In the genomic region with DNA sequence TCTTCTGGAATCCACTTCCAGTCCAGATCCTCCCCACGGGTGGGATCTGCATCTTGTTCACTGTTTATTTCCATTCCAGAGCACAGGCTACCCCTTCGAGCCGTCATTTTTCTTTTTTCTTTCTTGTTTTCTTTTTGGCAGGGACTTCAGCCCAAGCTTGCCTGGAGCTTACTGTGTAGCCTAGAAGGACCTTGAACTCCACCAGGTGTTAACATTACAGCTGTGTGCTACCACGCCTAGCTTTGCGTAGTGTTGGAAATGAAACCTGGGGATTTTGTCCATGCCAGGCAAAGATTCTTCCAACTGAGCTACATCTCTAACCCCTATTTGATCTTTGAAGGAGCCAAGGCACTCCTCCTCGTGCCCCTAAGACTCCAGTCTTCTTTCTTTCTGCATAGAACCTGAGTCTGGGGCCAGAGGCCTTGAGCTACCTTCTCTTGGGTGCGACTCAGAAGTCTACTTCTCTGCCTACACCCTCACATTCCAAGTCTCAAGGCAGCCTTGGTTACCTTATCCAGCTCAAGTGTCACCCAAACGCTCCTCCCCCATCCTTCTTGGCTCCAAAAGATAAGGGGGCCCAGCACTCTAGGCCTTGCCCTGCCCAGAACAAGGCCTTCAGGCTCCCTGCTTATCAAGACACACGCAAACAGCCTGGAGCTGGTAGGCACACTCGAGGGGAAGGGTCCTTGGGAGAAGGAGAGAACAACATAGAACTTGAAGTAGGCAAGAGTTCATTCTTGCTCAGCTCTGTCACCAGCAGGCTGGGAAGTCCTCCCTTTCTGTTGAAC, we compare ENCODE assay signal across 12 mouse cellular contexts. TPM values are rescaled to one million over a fixed set of nuclear protein-coding genes. Genes with fewer than 3 reads are reported as not detected.
DNase-seq lines count a peak whose midpoint lies in the region; ATAC-seq and TF ChIP-seq lines count a peak whose summit lies in the region.
"Had no signal": no experiment of that assay in that cellular context is flagged by ENCODE, and none has a peak within 500 bp of the region (broad histone marks: within the 10 kb centered on the region; RNA-seq: fewer than 3 reads in every experiment).

No protein-coding gene starts in this region.

- DNase-seq in lung, postnatal 0 days (ENCODE audit: low spot score) = peak; percentile 89
- DNase-seq in left cerebral cortex, postnatal 25 days (ENCODE audit: low spot score in 2 of 2) = no peak
- DNase-seq in cerebellum, postnatal 25 days = no peak

- H3K27ac ChIP-seq in intestine, postnatal 0 days (ENCODE audit: low read depth, low read length) = no peak overlapping the region
- peak overlapping the region; percentile 84 for H3K27ac ChIP-seq in lung, postnatal 0 days (ENCODE audit: low read length)
- peak overlapping the region; percentile 39 for H3K27ac ChIP-seq in stomach, embryonic 16.5 days (ENCODE audit: low read length)
- H3K27ac ChIP-seq: forebrain, embryonic 15.5 days; midbrain, embryonic 13.5 days had no signal

- H3K4me1 ChIP-seq in megakaryocyte, embryonic 14.5 days = peaks cover 43% of the 10 kb centered on the region
- 0 out of 2 replicates have a peak, but pooled peaks cover 13% of the 10 kb centered on the region for H3K4me1 ChIP-seq in intestine, postnatal 0 days (replicated peaks; ENCODE audit: control insufficient read depth, insufficient read depth, low read length)
- H3K4me1 ChIP-seq in lung, postnatal 0 days (ENCODE audit: insufficient read depth, low read depth, low read length) = peaks cover 5% of the 10 kb centered on the region
- H3K4me1 ChIP-seq in stomach, embryonic 16.5 days (ENCODE audit: control insufficient read depth, insufficient read depth, low read length) = peaks cover 8% of the 10 kb centered on the region

- TF ChIP-seq CTCF in intestine, postnatal 0 days (IDR thresholded peaks at IDR 0.05; ENCODE audit: low read depth) = no peak
- no peak for TF ChIP-seq CTCF in lung, postnatal 0 days (IDR thresholded peaks at IDR 0.05)

- no peak overlapping the region for H3K9ac ChIP-seq in intestine, postnatal 0 days (ENCODE audit: low read depth, low read length)
- no peak overlapping the region for H3K9ac ChIP-seq in lung, postnatal 0 days (replicated peaks; ENCODE audit: low read depth)
- no peak overlapping the region for H3K9ac ChIP-seq in stomach, embryonic 16.5 days (ENCODE audit: low read length)
- H3K9ac ChIP-seq: forebrain, embryonic 15.5 days; midbrain, embryonic 13.5 days had no signal

- peak overlapping the region; percentile 14 for H3K4me3 ChIP-seq in megakaryocyte, embryonic 14.5 days (replicated peaks)
- H3K4me3 ChIP-seq in intestine, postnatal 0 days (ENCODE audit: low read depth, low read length) = no peak overlapping the region
- no peak overlapping the region for H3K4me3 ChIP-seq in lung, postnatal 0 days (ENCODE audit: low read depth, low read length)
- no peak overlapping the region for H3K4me3 ChIP-seq in stomach, embryonic 16.5 days (replicated peaks; ENCODE audit: low read length)
- H3K4me3 ChIP-seq: forebrain, embryonic 15.5 days; midbrain, embryonic 13.5 days had no signal

- peak; percentile 95 for TF ChIP-seq EP300 in lung, postnatal 0 days (IDR thresholded peaks at IDR 0.05)

- H3K9me3 ChIP-seq in megakaryocyte, embryonic 14.5 days = no peaks in the 10 kb centered on the region
- no peaks in the 10 kb centered on the region for H3K9me3 ChIP-seq in intestine, postnatal 0 days (ENCODE audit: control insufficient read depth)
- H3K9me3 ChIP-seq in lung, postnatal 0 days (ENCODE audit: low read length) = no peaks in the 10 kb centered on the region
- H3K9me3 ChIP-seq in stomach, embryonic 16.5 days (replicated peaks; ENCODE audit: control insufficient read depth, low read length) = no peaks in the 10 kb centered on the region
- H3K9me3 ChIP-seq: forebrain, embryonic 15.5 days; midbrain, embryonic 13.5 days had no signal

- peaks cover 88% of the 10 kb centered on the region for H3K27me3 ChIP-seq in megakaryocyte, embryonic 14.5 days (replicated peaks)
- H3K27me3 ChIP-seq in intestine, postnatal 0 days (replicated peaks; ENCODE audit: control insufficient read depth, insufficient read depth, low read length) = peaks cover 28% of the 10 kb centered on the region
- no peaks in the 10 kb centered on the region for H3K27me3 ChIP-seq in lung, postnatal 0 days (replicated peaks; ENCODE audit: insufficient read depth, low read length)
- peaks cover 13% of the 10 kb centered on the region for H3K27me3 ChIP-seq in stomach, embryonic 16.5 days (ENCODE audit: control insufficient read depth, insufficient read depth, low read length)

- no peaks in the 10 kb centered on the region for H3K36me3 ChIP-seq in megakaryocyte, embryonic 14.5 days (replicated peaks; ENCODE audit: low read length)
- no peaks in the 10 kb centered on the region for H3K36me3 ChIP-seq in intestine, postnatal 0 days (ENCODE audit: control insufficient read depth, insufficient read depth)
- no peaks in the 10 kb centered on the region for H3K36me3 ChIP-seq in lung, postnatal 0 days (ENCODE audit: insufficient read depth, low read length)
- H3K36me3 ChIP-seq in stomach, embryonic 16.5 days (ENCODE audit: control insufficient read depth, insufficient read depth, low read length) = no peaks in the 10 kb centered on the region
- H3K36me3 ChIP-seq: forebrain, embryonic 15.5 days; midbrain, embryonic 13.5 days had no signal

- H3K4me2 ChIP-seq in intestine, postnatal 0 days (replicated peaks; ENCODE audit: low read depth) = peak overlapping the region; percentile 30
- no peak overlapping the region for H3K4me2 ChIP-seq in lung, postnatal 0 days (replicated peaks; ENCODE audit: low read depth, low read length)
- no peak overlapping the region for H3K4me2 ChIP-seq in stomach, embryonic 16.5 days (ENCODE audit: low read depth, low read length)
- H3K4me2 ChIP-seq: forebrain, embryonic 15.5 days; midbrain, embryonic 13.5 days had no signal

- intact Hi-C loops in left cerebral cortex, postnatal 25 days (cut with DNase I) = no loop called here

- no peak for ATAC-seq in megakaryocyte, adult 5-6 weeks (ENCODE audit: poor library complexity, severe bottlenecking)
- peak; percentile 81 for ATAC-seq in intestine, postnatal 0 days
- ATAC-seq in lung, postnatal 0 days = peak; percentile 96
- ATAC-seq in stomach, embryonic 16.5 days (ENCODE audit: insufficient read depth, low FRiP score) = peak; percentile 84
- ATAC-seq in cerebellum, adult (ENCODE audit: insufficient number of reproducible peaks, low FRiP score, low TSS enrichment) = no peak
- ATAC-seq: forebrain, embryonic 15.5 days; midbrain, embryonic 13.5 days had no signal

- WGBS in intestine, postnatal 0 days = 43% methylated on average over 10 of the region's 10 CpGs
- 45% methylated on average over 10 of the region's 10 CpGs for WGBS in lung, postnatal 0 days
- 56% methylated on average over 10 of the region's 10 CpGs for WGBS in stomach, embryonic 16.5 days

RNA-seq across cellular contexts. Expression of a gene that starts 29.7 kb away (rescaled TPM):
- not detected in 2 replicates for polyA plus RNA-seq in megakaryocyte, embryonic 14.5 days (2012; ENCODE audit: insufficient read depth, low replicate concordance)
- not detected in 2 replicates for total RNA-seq in megakaryocyte, adult 5-6 weeks (2015)
- not detected in 2 replicates for total RNA-seq in megakaryocyte, adult 5-6 weeks (2017)
- polyA plus RNA-seq in intestine, postnatal 0 days (2015; fragmentation: Nextera tagmentation; extraction: Ambion mirVana) = not detected in 2 replicates
- 12.6 and 18.9 TPM in 2 replicates for polyA plus RNA-seq in lung, postnatal 0 days (2015; fragmentation: Nextera tagmentation; extraction: Ambion mirVana)
- polyA plus RNA-seq in stomach, embryonic 16.5 days (2015; fragmentation: Nextera tagmentation; extraction: Ambion mirVana) = 0.23 and 0.62 TPM in 2 replicates
- total RNA-seq in left cerebral cortex, postnatal 25 days (2021) = not detected
- total RNA-seq: left cerebral cortex, adult 8-10 months had no signal
- polyA plus RNA-seq: kidney, embryonic 14.5 days had no signal

RNA-seq across cellular contexts. Expression of a gene that starts 32.8 kb away (rescaled TPM):
- 222 and 240 TPM in 2 replicates for polyA plus RNA-seq in megakaryocyte, embryonic 14.5 days (2012; ENCODE audit: insufficient read depth, low replicate concordance)
- 312 and 325 TPM in 2 replicates for total RNA-seq in megakaryocyte, adult 5-6 weeks (2015)
- 342 and 408 TPM in 2 replicates for total RNA-seq in megakaryocyte, adult 5-6 weeks (2017)
- 574 and 605 TPM in 2 replicates for polyA plus RNA-seq in intestine, postnatal 0 days (2015; fragmentation: Nextera tagmentation; extraction: Ambion mirVana)
- polyA plus RNA-seq in lung, postnatal 0 days (2015; fragmentation: Nextera tagmentation; extraction: Ambion mirVana) = 630 and 647 TPM in 2 replicates
- polyA plus RNA-seq in stomach, embryonic 16.5 days (2015; fragmentation: Nextera tagmentation; extraction: Ambion mirVana) = 717 and 769 TPM in 2 replicates
- 100 to 1,000 TPM; 414 to 438 TPM for total RNA-seq in left cerebral cortex, postnatal 25 days (2021)

RNA-seq across cellular contexts. Expression of a gene that starts 45.8 kb away (rescaled TPM):
- not detected in 2 replicates for polyA plus RNA-seq in megakaryocyte, embryonic 14.5 days (2012; ENCODE audit: insufficient read depth, low replicate concordance)
- total RNA-seq in megakaryocyte, adult 5-6 weeks (2015) = not detected in 2 replicates
- total RNA-seq in megakaryocyte, adult 5-6 weeks (2017) = not detected in 2 replicates
- polyA plus RNA-seq in intestine, postnatal 0 days (2015; fragmentation: Nextera tagmentation; extraction: Ambion mirVana) = 2.2 and 2.4 TPM in 2 replicates
- polyA plus RNA-seq in lung, postnatal 0 days (2015; fragmentation: Nextera tagmentation; extraction: Ambion mirVana) = 9.7 and 10.5 TPM in 2 replicates
- polyA plus RNA-seq in stomach, embryonic 16.5 days (2015; fragmentation: Nextera tagmentation; extraction: Ambion mirVana) = 5.6 and 5.8 TPM in 2 replicates
- 10 to 100 TPM; 17.0 to 18.7 TPM for total RNA-seq in left cerebral cortex, postnatal 25 days (2021)

RNA-seq across cellular contexts. Expression of a gene that starts 52.8 kb away (rescaled TPM):
- 11.5 and 33.5 TPM in 2 replicates for polyA plus RNA-seq in megakaryocyte, embryonic 14.5 days (2012; ENCODE audit: insufficient read depth, low replicate concordance)
- 8.3 and 8.6 TPM in 2 replicates for total RNA-seq in megakaryocyte, adult 5-6 weeks (2015)
- 7.2 and 8.7 TPM in 2 replicates for total RNA-seq in megakaryocyte, adult 5-6 weeks (2017)
- polyA plus RNA-seq in intestine, postnatal 0 days (2015; fragmentation: Nextera tagmentation; extraction: Ambion mirVana) = 24.1 and 30.6 TPM in 2 replicates
- polyA plus RNA-seq in lung, postnatal 0 days (2015; fragmentation: Nextera tagmentation; extraction: Ambion mirVana) = 32.9 and 34.8 TPM in 2 replicates
- polyA plus RNA-seq in stomach, embryonic 16.5 days (2015; fragmentation: Nextera tagmentation; extraction: Ambion mirVana) = 22.5 and 24.9 TPM in 2 replicates
- 10 to 100 TPM; 20.6 to 21.3 TPM for total RNA-seq in left cerebral cortex, postnatal 25 days (2021)

RNA-seq across cellular contexts. Expression of a gene that starts 58.6 kb away (rescaled TPM):
- polyA plus RNA-seq in megakaryocyte, embryonic 14.5 days (2012; ENCODE audit: insufficient read depth, low replicate concordance) = 22.0 and 34.5 TPM in 2 replicates
- total RNA-seq in megakaryocyte, adult 5-6 weeks (2015) = 14.7 and 17.6 TPM in 2 replicates
- total RNA-seq in megakaryocyte, adult 5-6 weeks (2017) = 35.3 and 36.2 TPM in 2 replicates
- 87.1 and 96.5 TPM in 2 replicates for polyA plus RNA-seq in intestine, postnatal 0 days (2015; fragmentation: Nextera tagmentation; extraction: Ambion mirVana)
- 60.0 and 74.0 TPM in 2 replicates for polyA plus RNA-seq in lung, postnatal 0 days (2015; fragmentation: Nextera tagmentation; extraction: Ambion mirVana)
- 75.5 and 78.9 TPM in 2 replicates for polyA plus RNA-seq in stomach, embryonic 16.5 days (2015; fragmentation: Nextera tagmentation; extraction: Ambion mirVana)
- 10 to 100 TPM; 35.4 to 38.6 TPM for total RNA-seq in left cerebral cortex, postnatal 25 days (2021)

Comparison
In these comparisons a context has a peak if more than half of its experiments do, and no peak if none do; other contexts are left out.
1. ATAC-seq: peak in intestine, postnatal 0 days (single experiment), lung, postnatal 0 days (single experiment) and stomach, embryonic 16.5 days (single experiment); none in megakaryocyte, adult 5-6 weeks (single experiment) and cerebellum, adult (single experiment).